Mouse (Mus musculus) forebrain, embryonic 14.5 days (tissue): ENCODE measurements around the gene Ccnq. TPM values are rescaled to one million over a fixed set of nuclear protein-coding genes. Genes with fewer than 3 reads are reported as not detected.
"Not testable (repeated sequence)": the region's sequence is repeated elsewhere in the genome, so short reads cannot be mapped to it uniquely, and the experiment has no call there.

Source experiments
- ATAC-seq: fragments of 200-750 bp; cut with Nextera tagmentation; 2 replicates; pipeline ENCODE4 v1.8.0; 2017; ENCODE audit warnings: mild to moderate bottlenecking, moderate library complexity
- DNase-seq: peaks from one replicate; pipeline ENCODE4 v3.0.0-alpha.2; 2015; ENCODE audit warnings: low spot score
- H3K27ac ChIP-seq: fragments of 300-500 bp; sonication (generic); 2 replicates; pipeline ENCODE4 v1.5.1; 2014; ENCODE audit warnings: low read depth, mild to moderate bottlenecking, control low read depth, low read length, moderate library complexity
- H3K27me3 ChIP-seq: fragments of 300-500 bp; sonication (generic); replicated peaks from 2 replicates; pipeline ENCODE4 v1.6.1; 2014; ENCODE audit warnings: low read length, control low read depth, mixed read lengths; ENCODE audit not compliant: control insufficient read depth, insufficient read depth
- H3K36me3 ChIP-seq: fragments of 300-500 bp; sonication (generic); 2 replicates; pipeline ENCODE4 v1.6.1; 2014; ENCODE audit warnings: low read length, control low read depth; ENCODE audit not compliant: control insufficient read depth, insufficient read depth
- H3K4me1 ChIP-seq: fragments of 300-500 bp; sonication (generic); 2 replicates; pipeline ENCODE4 v1.6.1; 2014; ENCODE audit warnings: antibody characterized with exemption, low read length, control low read depth; ENCODE audit not compliant: control insufficient read depth, insufficient read depth
- H3K4me2 ChIP-seq: fragments of 300-500 bp; sonication (generic); 2 replicates; pipeline ENCODE4 v1.6.1; 2014; ENCODE audit warnings: mild to moderate bottlenecking, control low read depth, low read length
- H3K4me3 ChIP-seq: fragments of 300-500 bp; sonication (generic); 2 replicates; pipeline ENCODE4 v1.5.1; 2014; ENCODE audit warnings: low read depth, low read length, control low read depth
- H3K9ac ChIP-seq: fragments of 300-500 bp; sonication (generic); 2 replicates; pipeline ENCODE4 v1.6.1; 2014; ENCODE audit warnings: mild to moderate bottlenecking, low read length, control low read depth, moderate library complexity
- H3K9me3 ChIP-seq: fragments of 300-500 bp; sonication (generic); replicated peaks from 2 replicates; pipeline ENCODE4 v1.6.1; 2016; ENCODE audit warnings: low read length, control low read depth, mixed read lengths; ENCODE audit not compliant: control insufficient read depth
- WGBS: fragments of 180-500 bp; shearing (Covaris S2); extraction: QIAGEN DNeasy Blood & Tissue Kit; methylation state at CpG from one replicate; pipeline ENCODE4 v1.1.7; 2014; 5-methylcytosine and 5-hydroxymethylcytosine counted together
- polyA plus RNA-seq: library from polyadenylated mRNA; unstranded; fragments of >200 nt; fragmentation: Nextera tagmentation; extraction: Ambion mirVana; gene quantifications from 2 replicates; pipeline ENCODE4 v1.2.1, GENCODE M21; 2014

Ccnq gene
- polyA plus RNA-seq, 1 experiment from 2014 or later: 48.9 TPM

DNA sequence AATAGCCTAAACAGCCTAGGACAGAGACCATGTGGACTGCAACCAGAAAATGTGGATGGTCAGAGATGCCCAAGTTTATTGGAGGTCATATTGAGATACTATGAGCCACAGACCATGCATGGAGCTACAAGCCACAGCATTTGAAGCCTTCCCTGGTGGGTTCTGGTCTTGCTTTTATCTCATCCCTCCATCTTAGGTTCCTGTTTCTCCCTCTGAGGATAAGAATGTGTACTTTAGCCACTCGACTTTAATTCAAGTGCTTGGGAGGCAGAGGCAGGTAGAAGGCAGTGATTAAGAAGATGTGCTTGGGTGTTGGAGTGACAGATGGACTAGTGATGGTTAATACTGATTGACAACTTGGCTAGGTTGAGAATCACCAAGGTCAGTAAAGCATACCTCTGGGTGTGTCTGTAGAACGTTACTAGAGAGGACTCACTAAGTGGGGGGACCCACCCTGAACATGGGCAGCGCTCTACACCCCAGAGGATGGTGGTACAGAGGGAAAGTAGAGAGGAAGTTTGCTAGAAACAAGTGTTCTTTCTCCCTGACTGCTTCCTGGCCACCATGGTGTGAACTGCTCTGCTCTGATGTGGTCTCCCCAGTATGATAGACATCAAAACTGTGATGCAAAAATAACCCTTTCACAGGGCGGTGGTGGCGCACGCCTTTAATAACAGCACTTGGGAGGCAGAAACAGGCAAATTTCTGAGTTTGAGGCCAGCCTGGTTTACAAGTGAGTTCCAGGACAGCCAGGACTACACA lies 14.7 kb upstream of the Ccnq start:
- 88% methylated on average over 6 of the region's 6 CpGs for WGBS
- Histone ChIP-seq H3K27me3 (no peaks in the 10 kb centered on the region), H3K4me2 (no peak overlapping the region), H3K9ac (no peak overlapping the region), H3K36me3 (no peaks in the 10 kb centered on the region), H3K9me3 (no peaks in the 10 kb centered on the region), H3K27ac (no peak overlapping the region), H3K4me3 (no peak overlapping the region), H3K4me1 (0 out of 2 replicates have a peak, but pooled peaks cover 3% of the 10 kb centered on the region)
- ATAC-seq (no peak), DNase-seq (no peak)

DNA sequence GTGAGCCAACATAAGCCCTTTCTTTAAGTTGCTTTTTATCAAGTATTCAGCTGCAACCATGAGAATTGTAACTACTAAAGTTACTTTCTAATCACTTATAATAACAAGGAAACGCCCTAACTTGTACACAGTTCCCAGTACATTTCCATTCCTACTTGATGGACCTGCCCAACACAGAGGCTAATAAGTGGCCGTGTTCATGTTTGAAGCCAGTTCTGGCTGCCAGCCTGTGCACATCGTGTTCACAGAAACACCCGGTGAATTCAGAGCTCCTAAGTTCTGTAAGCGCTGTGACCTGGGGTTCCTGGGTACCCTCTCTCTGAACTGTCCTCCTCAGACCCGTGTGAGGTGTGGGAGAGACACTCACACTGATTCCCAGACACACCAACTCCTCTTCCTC lies 13.3 kb upstream of the Ccnq start:
- no peak overlapping the region for H3K4me2 ChIP-seq
- H3K9ac ChIP-seq: no peak overlapping the region
- DNase-seq: no peak
- no peaks in the 10 kb centered on the region for H3K9me3 ChIP-seq
- 78% methylated on average over 6 of the region's 6 CpGs for WGBS
- H3K4me1 ChIP-seq: 0 out of 2 replicates have a peak, but pooled peaks cover 3% of the 10 kb centered on the region
- no peak for ATAC-seq
- no peaks in the 10 kb centered on the region for H3K27me3 ChIP-seq
- no peak overlapping the region for H3K4me3 ChIP-seq
- H3K36me3 ChIP-seq: no peaks in the 10 kb centered on the region
- H3K27ac ChIP-seq: no peak overlapping the region

- Histone ChIP-seq H3K4me1 (0 out of 2 replicates have a peak, but pooled peaks cover 3% of the 10 kb centered on the region), H3K9me3 (no peaks in the 10 kb centered on the region), H3K4me2 (no peak overlapping the region), H3K36me3 (no peaks in the 10 kb centered on the region), H3K4me3 (no peak overlapping the region), H3K27ac (no peak overlapping the region), H3K9ac (no peak overlapping the region), H3K27me3 (no peaks in the 10 kb centered on the region)
- WGBS: 75% methylated on average over 8 of the region's 8 CpGs
- no peak for ATAC-seq
- DNase-seq: no peak
These were observed 12.8 kb upstream of the Ccnq start for GRCm38 (mm10) chr11:78764304-78764703.

DNA sequence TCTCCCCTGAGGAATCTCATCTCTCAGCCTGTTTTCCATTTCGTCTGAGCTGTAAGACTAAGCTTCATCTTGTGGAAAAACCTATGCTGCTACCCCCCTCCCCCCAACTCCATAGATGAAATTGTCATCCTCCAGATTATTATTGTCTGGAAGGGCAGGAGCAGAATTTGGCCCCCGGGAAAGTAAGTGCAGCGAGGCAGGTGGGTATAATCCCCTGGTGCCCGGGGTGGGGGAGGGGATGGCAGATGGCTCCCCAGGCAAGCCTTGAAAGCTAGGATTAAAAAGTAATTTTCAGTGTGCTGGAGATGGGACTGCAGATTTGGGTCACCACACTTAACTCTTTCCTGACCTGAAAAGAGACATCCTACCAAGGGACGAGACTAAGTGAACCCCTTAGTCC lies 10.7 kb upstream of the Ccnq start:
- Histone ChIP-seq H3K9ac (no peak overlapping the region), H3K27ac (no peak overlapping the region), H3K4me3 (no peak overlapping the region), H3K4me1 (no peaks in the 10 kb centered on the region), H3K36me3 (no peaks in the 10 kb centered on the region), H3K9me3 (no peaks in the 10 kb centered on the region), H3K27me3 (no peaks in the 10 kb centered on the region), H3K4me2 (no peak overlapping the region)
- 26% methylated on average over 5 of the region's 5 CpGs for WGBS
- no peak for DNase-seq
- ATAC-seq: no peak

GRCm38 (mm10) chr11:78761086-78761485 lies 9.6 kb upstream of the Ccnq start:
- no peak overlapping the region for H3K4me3 ChIP-seq
- no peak overlapping the region for H3K27ac ChIP-seq
- ATAC-seq: no peak
- H3K36me3 ChIP-seq: no peaks in the 10 kb centered on the region
- H3K4me2 ChIP-seq: no peak overlapping the region
- no peaks in the 10 kb centered on the region for H3K4me1 ChIP-seq
- H3K9ac ChIP-seq: no peak overlapping the region
- no peaks in the 10 kb centered on the region for H3K9me3 ChIP-seq
- no peaks in the 10 kb centered on the region for H3K27me3 ChIP-seq
- DNase-seq: no peak
- WGBS: 42% methylated on average over 9 of the region's 9 CpGs

DNA sequence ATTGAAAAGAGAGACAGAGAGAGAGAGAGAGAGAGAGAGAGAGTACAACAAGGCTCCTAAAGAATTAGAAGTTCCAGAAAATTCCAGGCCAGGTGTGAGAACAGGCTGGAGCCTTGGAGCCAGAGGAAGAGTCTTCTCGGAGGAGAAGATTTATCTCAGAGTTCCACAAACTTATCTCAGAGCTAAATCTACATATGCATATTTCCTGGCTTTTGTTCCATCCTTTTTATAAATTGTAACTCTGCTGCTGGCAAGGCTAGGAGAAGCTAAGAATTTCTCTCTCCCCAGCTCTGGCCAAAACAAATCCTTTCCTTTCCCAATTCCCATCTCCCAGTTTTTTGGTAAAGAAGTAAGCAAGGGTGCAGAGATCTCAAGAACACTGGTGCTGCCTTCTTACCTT lies 3.8 kb upstream of the Ccnq start:
- ATAC-seq: no peak
- H3K36me3 ChIP-seq: no peaks in the 10 kb centered on the region
- WGBS: 80% methylated on average over 1 of the region's 1 CpGs

GRCm38 (mm10) chr11:78754177-78754576 lies 2.6 kb upstream of the Ccnq start:
- H3K4me1 ChIP-seq, DNase-seq, H3K9ac ChIP-seq, ATAC-seq, H3K4me3 ChIP-seq, H3K4me2 ChIP-seq, H3K9me3 ChIP-seq, H3K27ac ChIP-seq, H3K27me3 ChIP-seq, H3K36me3 ChIP-seq: not testable (repeated sequence)
- 82% methylated on average over 1 of the region's 1 CpGs for WGBS

More for the DNA sequence above, 3.8 kb upstream of the Ccnq start:
- no peak overlapping the region for H3K4me3 ChIP-seq
- no peaks in the 10 kb centered on the region for H3K27me3 ChIP-seq
- no peak overlapping the region for H3K9ac ChIP-seq
- DNase-seq: no peak
- H3K9me3 ChIP-seq: no peaks in the 10 kb centered on the region
- H3K27ac ChIP-seq: no peak overlapping the region
- H3K4me2 ChIP-seq: no peak overlapping the region
- peaks cover 4% of the 10 kb centered on the region; the same call in 1 of the 2 replicates for H3K4me1 ChIP-seq

DNA sequence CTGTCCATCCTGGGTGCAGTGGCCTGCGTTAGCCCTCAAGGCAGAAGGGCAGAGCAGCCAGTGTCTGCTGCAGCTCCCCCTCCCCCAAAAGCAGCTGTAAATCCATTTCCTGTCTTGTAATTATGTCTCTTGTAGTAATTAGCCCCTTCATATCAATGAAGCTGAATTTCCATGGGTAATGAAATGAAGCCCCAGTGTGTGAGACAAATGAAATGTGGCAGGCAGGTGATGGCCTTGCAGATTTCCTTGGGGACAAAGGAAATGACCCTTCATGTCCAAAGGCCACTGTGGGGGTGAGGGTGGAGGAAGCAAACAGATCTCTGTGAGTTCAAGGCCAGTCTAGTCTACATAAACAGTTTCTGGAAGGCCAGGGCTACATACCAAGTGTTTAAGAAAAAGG lies 1.7 kb upstream of the Ccnq start:
- 67% methylated on average over 1 of the region's 1 CpGs for WGBS
- H3K27me3 ChIP-seq: no peaks in the 10 kb centered on the region
- DNase-seq (peak; percentile 28), ATAC-seq (no peak)
- H3K27ac ChIP-seq: peak overlapping the region; percentile 34; the same call in 1 of the 2 replicates
- no peaks in the 10 kb centered on the region for H3K36me3 ChIP-seq
- no peaks in the 10 kb centered on the region for H3K9me3 ChIP-seq
- no peak overlapping the region for H3K4me3 ChIP-seq
- H3K4me2 ChIP-seq: no peak overlapping the region
- H3K4me1 ChIP-seq: peaks cover 4% of the 10 kb centered on the region; the same call in 1 of the 2 replicates
- H3K9ac ChIP-seq: no peak overlapping the region

DNA sequence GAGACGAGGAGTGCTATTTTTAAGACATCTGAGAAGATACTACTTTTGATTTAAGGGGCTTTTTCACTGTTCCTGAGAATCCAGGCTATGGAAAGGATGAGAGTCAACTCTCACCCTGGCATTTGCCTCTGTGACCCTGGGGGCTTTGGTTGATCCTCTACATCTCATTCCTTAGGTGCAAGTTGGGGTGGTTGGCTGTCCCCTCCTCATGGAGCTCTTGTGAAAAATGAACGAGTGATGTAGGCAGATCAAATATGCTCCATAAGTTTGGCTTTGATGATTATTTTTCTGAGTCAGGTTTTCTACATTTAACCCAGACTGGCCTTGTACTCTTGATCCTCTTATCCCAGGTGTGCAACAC lies 294 bp upstream of the Ccnq start:
- H3K4me2 ChIP-seq: peak overlapping the region; percentile 76
- DNase-seq (no peak), ATAC-seq (no peak)
- H3K4me3 ChIP-seq: peak overlapping the region; percentile 66
- H3K27ac ChIP-seq: no peak overlapping the region; the same call in 1 of the 2 replicates
- H3K9me3 ChIP-seq: no peaks in the 10 kb centered on the region
- 13% methylated on average over 2 of the region's 2 CpGs for WGBS
- no peaks in the 10 kb centered on the region for H3K27me3 ChIP-seq
- no peaks in the 10 kb centered on the region for H3K36me3 ChIP-seq
- H3K4me1 ChIP-seq: peaks cover 4% of the 10 kb centered on the region; the same call in 1 of the 2 replicates
- H3K9ac ChIP-seq: peak overlapping the region; percentile 80
